Mouse (Mus musculus): ENCODE results near the gene Rab4b.

- TF ChIP-seq CTCF (IDR thresholded peaks at IDR 0.05; ENCODE audit: low read depth), result no peak
- TF ChIP-seq EP300 (IDR thresholded peaks at IDR 0.05; ENCODE audit: low read depth), result no peak
These were observed 41.2 kb upstream of the Rab4b start for GRCm38 (mm10) chr7:27219937-27220336.

Data from liver, embryonic 14.5 days (tissue).